Mouse (Mus musculus): ENCODE data around the gene Dnase1l1. TPM values are rescaled to one million over a fixed set of nuclear protein-coding genes. Genes with fewer than 3 reads are reported as not detected.
A peak's percentile ranks its signal among the peaks of the same experiment; 100 is the strongest.

Gene Dnase1l1
- total and polyA plus RNA-seq, 2 experiments = 3.5 to 5.5 TPM

DNA sequence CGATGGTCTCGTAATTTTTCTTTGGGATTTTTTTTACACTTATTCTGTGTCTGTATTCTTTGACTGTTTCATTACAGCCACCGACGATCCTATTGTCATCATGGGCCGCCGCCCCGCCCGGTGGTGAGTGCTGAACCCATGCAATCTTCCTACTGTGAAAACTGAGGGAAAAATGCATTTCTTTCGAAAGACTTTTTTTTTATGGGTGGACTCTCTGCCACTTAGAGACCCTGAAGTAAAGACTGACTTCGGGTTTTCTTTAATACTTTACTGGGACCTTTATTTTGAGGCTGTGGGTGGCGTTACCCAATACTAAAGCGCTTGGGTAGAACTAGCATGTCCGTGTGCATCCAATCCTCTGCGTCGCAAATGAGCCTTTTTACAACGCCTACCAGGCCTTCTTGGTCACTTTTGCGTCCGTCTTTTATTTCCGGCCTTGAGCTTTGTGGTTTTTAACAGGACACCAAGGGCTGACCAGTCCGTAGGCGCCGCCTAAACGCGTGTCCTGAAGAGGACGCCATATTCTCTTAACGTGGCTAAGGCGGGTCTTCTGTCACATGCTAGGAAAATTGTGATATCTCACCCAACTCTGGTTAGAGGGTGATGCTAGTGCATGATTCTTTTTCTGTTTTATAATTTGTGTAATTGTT is 11.1 kb downstream of the Dnase1l1 start:
- Histone ChIP-seq H3K36me3 (ENCODE audit: control insufficient read depth, insufficient read depth, low read length) (peaks cover 14% of the 10 kb centered on the region), H3K4me3 (ENCODE audit: insufficient read depth, low read depth, low read length) (peak overlapping the region; percentile 98), H3K4me1 (ENCODE audit: control insufficient read depth, insufficient read depth, low read length) (peaks cover 3% of the 10 kb centered on the region; the same call in 1 of the 2 replicates), H3K79me2 (ENCODE audit: control insufficient read depth, insufficient read depth, low read length) (no peaks in the 10 kb centered on the region), H3K27ac (replicated peaks; ENCODE audit: insufficient read depth, low read depth, low read length) (peak overlapping the region; percentile 92), H3K27me3 (ENCODE audit: control insufficient read depth, insufficient read depth, low read length) (no peaks in the 10 kb centered on the region), H3K9ac (ENCODE audit: low read depth, low read length) (peak overlapping the region; percentile 92)
- peak; percentile 32 for DNase-seq (ENCODE audit: extremely low read depth, low read depth, low spot score)
- TF ChIP-seq CTCF (IDR thresholded peaks at IDR 0.05; ENCODE audit: low read depth, low read length) = no peak
- TF ChIP-seq POLR2A (IDR thresholded peaks at IDR 0.05; ENCODE audit: extremely low read depth, insufficient read depth, low read length) = no peak
- under 1% methylated on average over 27 of the region's 27 CpGs for WGBS

DNA sequence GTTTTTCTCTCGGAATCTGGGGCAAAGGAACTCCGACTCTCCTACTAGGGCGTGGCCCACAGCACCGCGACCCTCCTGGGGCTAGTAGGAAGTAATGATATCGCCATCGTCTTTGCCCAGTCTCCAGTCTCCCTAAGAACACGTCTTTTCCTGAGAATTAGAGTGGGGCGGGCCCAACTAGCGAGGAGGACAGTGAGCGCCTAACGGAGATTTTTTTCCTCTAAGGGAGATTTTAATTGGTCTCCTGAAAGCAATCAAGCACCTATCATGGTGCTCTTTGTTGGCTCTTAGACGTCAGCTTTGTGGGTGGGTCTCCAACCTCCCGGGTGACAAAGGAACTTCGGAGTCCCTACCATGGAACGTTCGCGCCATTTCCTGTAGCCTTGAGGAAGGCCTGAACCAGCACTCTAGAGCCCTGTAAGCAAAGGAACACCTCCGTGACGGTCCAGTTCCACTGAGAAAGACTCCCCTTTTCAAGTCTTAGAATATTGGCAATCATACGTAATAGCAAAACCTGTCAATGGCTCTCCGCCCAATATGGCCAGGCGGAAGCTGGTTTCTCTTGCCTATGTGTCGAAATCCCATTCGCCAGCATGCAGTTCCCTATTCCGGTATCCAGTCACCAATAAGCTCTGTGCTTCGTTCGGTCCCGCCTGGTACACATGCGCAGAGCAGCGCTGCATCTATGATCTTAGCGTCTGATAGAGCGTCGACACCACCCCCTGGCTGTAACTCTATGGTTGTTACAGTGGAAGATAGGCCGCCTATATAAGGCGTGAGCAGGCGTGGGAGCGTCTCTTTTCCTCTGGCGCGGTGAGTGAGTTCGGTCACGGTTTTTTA is 11.9 kb downstream of the Dnase1l1 start, which contains the start of gene Rpl10:
TSS of gene Rpl10 (plus strand) at position 751 of the 840 bp plus-strand sequence.
- 0 out of 2 replicates have a peak, but pooled peaks have one; percentile 1 for TF ChIP-seq CTCF (IDR thresholded peaks at IDR 0.05; ENCODE audit: low read depth, low read length)
- peak; percentile 84 for TF ChIP-seq POLR2A (IDR thresholded peaks at IDR 0.05; ENCODE audit: extremely low read depth, insufficient read depth, low read length)
- WGBS = under 1% methylated on average over 42 of the region's 42 CpGs
- no peaks in the 10 kb centered on the region for H3K27me3 ChIP-seq (ENCODE audit: control insufficient read depth, insufficient read depth, low read length)

DNA sequence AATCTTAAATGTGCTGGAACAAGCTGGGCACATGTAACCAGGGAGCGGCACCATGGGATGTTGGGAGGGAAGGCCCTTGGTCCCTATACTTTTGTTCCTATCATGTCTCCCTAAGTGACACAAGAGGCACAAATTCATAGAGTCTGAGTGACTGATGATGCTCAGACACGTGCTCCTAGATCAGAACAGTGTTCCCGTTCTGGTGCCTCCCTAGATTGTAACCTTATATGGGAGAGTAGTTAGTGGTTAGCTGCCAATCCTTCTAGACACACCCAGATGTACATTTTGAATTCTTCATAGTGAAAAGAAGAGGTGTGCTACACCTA is 12.4 kb downstream of the Dnase1l1 start:
- peak overlapping the region; percentile 77 for H3K9ac ChIP-seq (ENCODE audit: low read depth, low read length)
- H3K36me3 ChIP-seq (ENCODE audit: control insufficient read depth, insufficient read depth, low read length) = peaks cover 14% of the 10 kb centered on the region
- H3K27me3 ChIP-seq (ENCODE audit: control insufficient read depth, insufficient read depth, low read length) = no peaks in the 10 kb centered on the region
- H3K27ac ChIP-seq (replicated peaks; ENCODE audit: insufficient read depth, low read depth, low read length) = peak overlapping the region; percentile 93
- peak overlapping the region; percentile 70 for H3K4me3 ChIP-seq (ENCODE audit: insufficient read depth, low read depth, low read length)
- peaks cover 3% of the 10 kb centered on the region; the same call in 1 of the 2 replicates for H3K4me1 ChIP-seq (ENCODE audit: control insufficient read depth, insufficient read depth, low read length)
- no peak for DNase-seq (ENCODE audit: extremely low read depth, low read depth, low spot score)
- no peak for TF ChIP-seq CTCF (IDR thresholded peaks at IDR 0.05; ENCODE audit: low read depth, low read length)
- H3K79me2 ChIP-seq (ENCODE audit: control insufficient read depth, insufficient read depth, low read length) = no peaks in the 10 kb centered on the region
- 24% methylated on average over 3 of the region's 3 CpGs for WGBS

More for the DNA sequence above, 11.9 kb downstream of the Dnase1l1 start, which contains the start of gene Rpl10:
- H3K27ac ChIP-seq (replicated peaks; ENCODE audit: insufficient read depth, low read depth, low read length) = peak within 1 kb of the TSS; percentile 99
- no peaks in the 10 kb centered on the region for H3K79me2 ChIP-seq (ENCODE audit: control insufficient read depth, insufficient read depth, low read length)
- peaks cover 14% of the 10 kb centered on the region for H3K36me3 ChIP-seq (ENCODE audit: control insufficient read depth, insufficient read depth, low read length)
- H3K4me3 ChIP-seq (ENCODE audit: insufficient read depth, low read depth, low read length) = peak within 1 kb of the TSS; percentile 98
- DNase-seq (ENCODE audit: extremely low read depth, low read depth, low spot score) = peak; percentile 94
- H3K9ac ChIP-seq (ENCODE audit: low read depth, low read length) = peak within 1 kb of the TSS; percentile 92
- peaks cover 3% of the 10 kb centered on the region; the same call in 1 of the 2 replicates for H3K4me1 ChIP-seq (ENCODE audit: control insufficient read depth, insufficient read depth, low read length)

DNA sequence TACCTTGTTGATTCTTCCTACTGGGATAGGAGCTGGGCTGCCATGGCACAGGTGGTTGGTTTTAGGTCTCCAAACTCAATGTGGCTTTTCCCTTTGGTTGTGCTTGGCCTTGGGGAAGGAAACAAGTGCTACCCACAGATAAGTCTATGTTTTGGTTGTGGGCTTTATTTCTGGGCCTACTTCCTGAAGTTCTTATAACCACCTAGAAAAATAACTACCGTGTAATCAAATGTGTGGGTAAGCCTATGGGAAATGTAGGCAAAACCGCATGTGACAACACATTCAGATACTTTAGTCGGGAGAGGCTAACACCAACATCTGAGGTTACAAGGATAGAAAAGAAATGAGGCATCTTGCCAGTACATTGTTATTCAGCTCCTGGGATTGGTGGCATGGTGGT is 24.4 kb downstream of the Dnase1l1 start:
- Histone ChIP-seq H3K27ac (replicated peaks; ENCODE audit: insufficient read depth, low read depth, low read length) (no peak overlapping the region), H3K27me3 (ENCODE audit: control insufficient read depth, insufficient read depth, low read length) (no peaks in the 10 kb centered on the region), H3K36me3 (ENCODE audit: control insufficient read depth, insufficient read depth, low read length) (peaks cover 3% of the 10 kb centered on the region; the same call in 1 of the 2 replicates), H3K9ac (ENCODE audit: low read depth, low read length) (no peak overlapping the region), H3K4me3 (ENCODE audit: insufficient read depth, low read depth, low read length) (no peak overlapping the region), H3K4me1 (ENCODE audit: control insufficient read depth, insufficient read depth, low read length) (0 out of 2 replicates have a peak, but pooled peaks cover 3% of the 10 kb centered on the region), H3K79me2 (ENCODE audit: control insufficient read depth, insufficient read depth, low read length) (no peaks in the 10 kb centered on the region)
- no peak for TF ChIP-seq CTCF (IDR thresholded peaks at IDR 0.05; ENCODE audit: low read depth, low read length)
- TF ChIP-seq POLR2A (IDR thresholded peaks at IDR 0.05; ENCODE audit: extremely low read depth, insufficient read depth, low read length) = no peak
- 97% methylated on average over 3 of the region's 3 CpGs for WGBS
- no peak for DNase-seq (ENCODE audit: extremely low read depth, low read depth, low spot score)

DNA sequence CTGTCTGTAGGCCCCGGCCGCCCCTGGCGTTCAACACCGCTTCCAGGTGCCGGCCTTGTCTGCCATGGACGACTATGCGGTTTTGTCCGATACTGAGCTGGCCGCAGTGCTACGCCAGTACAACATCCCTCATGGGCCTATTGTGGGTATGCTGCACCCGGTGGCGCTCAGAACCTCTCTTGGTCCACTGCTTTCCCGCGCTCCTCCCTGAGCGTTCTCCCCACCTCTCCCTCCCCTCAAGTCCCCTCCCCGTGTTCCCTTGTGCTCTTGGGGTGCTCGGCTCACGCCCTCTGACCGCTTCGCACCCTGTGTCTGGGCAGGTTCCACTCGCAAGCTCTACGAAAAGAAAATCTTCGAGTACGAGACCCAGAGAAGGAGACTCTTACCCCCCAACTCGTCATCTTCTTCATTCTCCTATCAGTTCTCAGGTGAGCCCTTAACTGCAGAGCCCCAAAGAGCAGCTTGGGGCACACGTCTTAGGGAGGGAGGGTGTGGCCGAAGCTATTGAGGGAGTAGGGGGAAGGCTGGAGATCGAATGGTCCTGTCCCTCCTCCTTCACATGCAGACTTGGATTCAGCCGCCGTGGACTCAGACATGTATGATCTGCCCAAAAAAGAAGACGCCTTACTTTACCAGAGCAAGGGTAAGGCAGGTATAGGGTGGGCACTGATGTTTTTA is 27.1 kb downstream of the Dnase1l1 start:
- Histone ChIP-seq H3K9ac (ENCODE audit: low read depth, low read length) (peak overlapping the region; percentile 82), H3K79me2 (ENCODE audit: control insufficient read depth, insufficient read depth, low read length) (no peaks in the 10 kb centered on the region), H3K4me3 (ENCODE audit: insufficient read depth, low read depth, low read length) (peak overlapping the region; percentile 83), H3K36me3 (ENCODE audit: control insufficient read depth, insufficient read depth, low read length) (peaks cover 3% of the 10 kb centered on the region; the same call in 1 of the 2 replicates), H3K27ac (replicated peaks; ENCODE audit: insufficient read depth, low read depth, low read length) (peak overlapping the region; percentile 68), H3K27me3 (ENCODE audit: control insufficient read depth, insufficient read depth, low read length) (no peaks in the 10 kb centered on the region), H3K4me1 (ENCODE audit: control insufficient read depth, insufficient read depth, low read length) (peaks cover 4% of the 10 kb centered on the region; the same call in 1 of the 2 replicates)
- no peak for DNase-seq (ENCODE audit: extremely low read depth, low read depth, low spot score)
- TF ChIP-seq POLR2A (IDR thresholded peaks at IDR 0.05; ENCODE audit: extremely low read depth, insufficient read depth, low read length) (no peak), CTCF (IDR thresholded peaks at IDR 0.05; ENCODE audit: low read depth, low read length) (no peak)
- WGBS = 3% methylated on average over 28 of the region's 31 CpGs

All from liver, adult 2 months (tissue).